Mouse (Mus musculus) MEL (cell line): ENCODE data around the gene Kat6b.

Experiments used
- CTCF ChIP-seq, 3 experiments: IDR thresholded peaks in 2 of 3; conservative IDR thresholded peaks in 1 of 3; 2 replicates each; pipeline ENCODE4 v1.5.1; 2011 to 2012; ENCODE audit warnings: low read length in 3 of 3, low read depth in 2 of 3, mild to moderate bottlenecking in 2 of 3, improper control_type of control experiment in 1 of 3, inconsistent platforms in 1 of 3, mixed read lengths in 1 of 3, moderate library complexity in 1 of 3; ENCODE audit not compliant: control insufficient read depth in 1 of 3, insufficient read depth in 1 of 3, poor library complexity in 1 of 3, severe bottlenecking in 1 of 3
- EP300 ChIP-seq, 2 experiments: IDR thresholded peaks; 2 replicates each; pipeline ENCODE4 v1.6.1; 2011; ENCODE audit warnings: improper control_type of control experiment in 2 of 2, low read length in 2 of 2, low read depth in 1 of 2, mild to moderate bottlenecking in 1 of 2
- POLR2A ChIP-seq, 2 experiments: IDR thresholded peaks; 2 replicates each; pipeline ENCODE4 v1.6.1; 2011 to 2012; ENCODE audit warnings: low read length in 2 of 2, mild to moderate bottlenecking in 2 of 2, control low read depth in 1 of 2, improper control_type of control experiment in 1 of 2, low read depth in 1 of 2, moderate library complexity in 1 of 2; ENCODE audit not compliant: control insufficient read depth in 1 of 2, insufficient read depth in 1 of 2, poor library complexity in 1 of 2

DNA sequence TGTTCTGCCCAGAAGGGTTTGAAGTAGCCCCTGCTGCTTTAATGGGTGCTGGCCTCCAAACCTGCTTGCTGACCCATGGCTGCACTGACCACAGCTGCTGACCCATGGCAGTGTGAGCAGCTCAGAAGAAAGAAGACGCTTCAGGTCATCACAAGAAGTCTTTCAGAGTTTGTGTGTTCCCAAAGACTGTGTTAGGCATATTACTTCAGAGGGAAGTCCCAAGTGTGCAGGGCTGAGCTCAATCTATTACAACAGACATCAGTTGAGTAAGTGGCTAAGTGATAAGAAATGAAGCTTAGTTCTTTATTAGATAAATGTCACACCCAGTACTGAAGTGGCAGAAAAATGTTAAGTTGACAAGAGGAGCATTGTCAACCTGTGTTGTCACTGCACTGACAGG lies 119.4 kb downstream of the Kat6b start:
- TF ChIP-seq CTCF (IDR thresholded peaks at IDR 0.05 in 2 of 3, conservative IDR thresholded peaks at IDR 0.05 in 1 of 3; ENCODE audit: control insufficient read depth in 1 of 3, insufficient read depth in 1 of 3, low read depth in 2 of 3, low read length in 3 of 3, poor library complexity in 1 of 3, severe bottlenecking in 1 of 3), result no peak
- no peak for TF ChIP-seq POLR2A (IDR thresholded peaks at IDR 0.05; ENCODE audit: control insufficient read depth in 1 of 2, insufficient read depth in 1 of 2, low read depth in 1 of 2, low read length in 2 of 2, poor library complexity in 1 of 2)
- peak; percentile 92 to 93 for TF ChIP-seq EP300 (IDR thresholded peaks at IDR 0.05; ENCODE audit: low read depth in 1 of 2, low read length in 2 of 2)
